Mouse (Mus musculus) lung, adult 2 months (tissue): ENCODE data around the gene Cxcl2.

Experiments used
- CTCF ChIP-seq: fragments of 200-500 bp; IDR thresholded peaks from 2 replicates; pipeline ENCODE4 v1.5.1; 2011; ENCODE audit warnings: mild to moderate bottlenecking, low read length, control low read depth; ENCODE audit not compliant: insufficient read depth
- POLR2A ChIP-seq: fragments of 200-500 bp; IDR thresholded peaks from 2 replicates; pipeline ENCODE4 v1.6.1; 2011; ENCODE audit warnings: low read depth, mild to moderate bottlenecking, control low read depth, low read length, borderline replicate concordance; ENCODE audit errors: extremely low read depth

- TF ChIP-seq POLR2A (no peak), CTCF (no peak)
Observed at GRCm38 (mm10) chr5:90919495-90919894, 15.8 kb downstream of the Cxcl2 start.
